Mouse (Mus musculus) ES-E14 (cell line): ENCODE measurements around the gene Syt12. TPM values are rescaled to one million over a fixed set of nuclear protein-coding genes. Genes with fewer than 3 reads are reported as not detected.

ENCODE experiments used
- DNase-seq: peaks from one replicate; pipeline ENCODE4 v3.0.0-alpha.2; 2013; ENCODE audit warnings: low read depth, low spot score
- H3K27ac ChIP-seq: 2 replicates; pipeline ENCODE4 v1.5.1; 2012; ENCODE audit warnings: low read depth, mild to moderate bottlenecking, low read length, moderate library complexity, mixed read lengths; ENCODE audit not compliant: poor library complexity, insufficient read depth, severe bottlenecking
- H3K36me3 ChIP-seq: 2 replicates; pipeline ENCODE4 v1.6.1; 2012; ENCODE audit warnings: mild to moderate bottlenecking, low read length, moderate library complexity, mixed read lengths; ENCODE audit not compliant: control insufficient read depth, poor library complexity, insufficient read depth, severe bottlenecking
- H3K4me1 ChIP-seq, 2 experiments: fragments of 150-350 bp in 1 of 2; sonication (generic) in 1 of 2; 2 replicates each; pipeline ENCODE4 v1.6.1; 2012; ENCODE audit warnings: low read length in 2 of 2, mild to moderate bottlenecking in 1 of 2, mixed read lengths in 1 of 2; ENCODE audit not compliant: control insufficient read depth in 2 of 2, insufficient read depth in 2 of 2, poor library complexity in 1 of 2
- H3K4me3 ChIP-seq, 2 experiments: fragments of 150-350 bp in 1 of 2; sonication (generic) in 1 of 2; 2 replicates each; pipeline ENCODE4 v1.5.1; 2012; ENCODE audit warnings: low read length in 2 of 2, low read depth in 1 of 2, mild to moderate bottlenecking in 1 of 2, mixed read lengths in 1 of 2; ENCODE audit not compliant: insufficient read depth in 1 of 2, poor library complexity in 1 of 2, severe bottlenecking in 1 of 2
- H3K9ac ChIP-seq: 2 replicates; pipeline ENCODE4 v1.6.1; 2012; ENCODE audit warnings: low read depth, mild to moderate bottlenecking, low read length, mixed read lengths; ENCODE audit not compliant: poor library complexity, insufficient read depth, severe bottlenecking
- H3K9me3 ChIP-seq: fragments of 150-350 bp; sonication (generic); 2 replicates; pipeline ENCODE4 v1.6.1; 2012; ENCODE audit warnings: low read depth, mild to moderate bottlenecking, low read length; ENCODE audit not compliant: control insufficient read depth, insufficient read depth
- CHD2 ChIP-seq: IDR thresholded peaks from 2 replicates; pipeline ENCODE4 v1.6.1; 2014; ENCODE audit warnings: mild to moderate bottlenecking, low read depth, low read length, inconsistent platforms
- HCFC1 ChIP-seq: IDR thresholded peaks from 2 replicates; pipeline ENCODE4 v1.6.1; 2012; ENCODE audit warnings: low read length, inconsistent platforms, borderline replicate concordance; ENCODE audit not compliant: insufficient read depth
- MAFK ChIP-seq: IDR thresholded peaks from 2 replicates; pipeline ENCODE4 v1.6.1; 2014; ENCODE audit warnings: mild to moderate bottlenecking, low read depth, low read length, inconsistent platforms; ENCODE audit not compliant: insufficient read depth
- ZC3H11A ChIP-seq: IDR thresholded peaks from 2 replicates; pipeline ENCODE4 v1.6.1; 2012; ENCODE audit warnings: low read depth, mild to moderate bottlenecking, inconsistent platforms, low read length, borderline replicate concordance
- ZNF384 ChIP-seq: IDR thresholded peaks from 2 replicates; pipeline ENCODE4 v1.6.1; 2012; ENCODE audit warnings: low read depth, low read length, inconsistent platforms
- in situ Hi-C, 2 experiments: fragments of 600-800 bp; cut with MboI; formaldehyde crosslinking; loops; one replicate each; pipeline ENCODE4 v1.15.1; 2025; ENCODE audit warnings: low sequenced_read_pairs in 2 of 2, inconsistent platforms in 1 of 2; ENCODE audit not compliant: unreplicated experiment in 2 of 2
- total RNA-seq: library from RNA; depleted of rRNA; stranded (reverse); fragments of 300-350 nt; gene quantifications from 2 replicates; pipeline ENCODE4 v1.2.3, GENCODE M21; 2012

Gene Syt12
- total RNA-seq, 1 experiment: 0.58 TPM

DNA sequence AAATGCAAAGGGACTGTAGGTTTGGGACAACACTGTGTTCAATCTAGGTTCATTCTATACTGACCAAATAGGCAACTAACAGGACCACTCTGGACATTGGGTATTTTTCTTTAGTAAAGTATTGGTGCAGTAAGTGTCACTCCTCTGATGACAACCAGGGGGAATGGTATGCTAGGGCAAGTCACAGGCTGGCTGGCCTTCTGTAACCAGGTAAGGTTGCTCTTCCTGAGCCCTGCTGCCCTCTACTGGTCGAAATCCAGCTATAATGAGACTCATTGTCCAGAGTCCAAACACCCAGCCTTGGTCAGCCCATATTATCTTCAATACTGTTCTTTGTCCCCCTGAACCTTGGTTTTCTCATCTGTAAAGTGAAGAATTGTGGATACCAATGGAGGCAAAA, 60.1 kb downstream of the Syt12 start:
- in situ Hi-C loops: no loop called here
- no peaks in the 10 kb centered on the region for H3K4me1 ChIP-seq
- no peaks in the 10 kb centered on the region for H3K36me3 ChIP-seq
- no peak overlapping the region for H3K27ac ChIP-seq
- TF ChIP-seq ZNF384 (no peak), ZC3H11A (peak; percentile 39; the same call in 1 of the 2 replicates), MAFK (no peak), HCFC1 (no peak)
- no peak for DNase-seq
- H3K4me3 ChIP-seq: no peak overlapping the region
- H3K9me3 ChIP-seq: no peaks in the 10 kb centered on the region
- H3K9ac ChIP-seq: no peak overlapping the region

DNA sequence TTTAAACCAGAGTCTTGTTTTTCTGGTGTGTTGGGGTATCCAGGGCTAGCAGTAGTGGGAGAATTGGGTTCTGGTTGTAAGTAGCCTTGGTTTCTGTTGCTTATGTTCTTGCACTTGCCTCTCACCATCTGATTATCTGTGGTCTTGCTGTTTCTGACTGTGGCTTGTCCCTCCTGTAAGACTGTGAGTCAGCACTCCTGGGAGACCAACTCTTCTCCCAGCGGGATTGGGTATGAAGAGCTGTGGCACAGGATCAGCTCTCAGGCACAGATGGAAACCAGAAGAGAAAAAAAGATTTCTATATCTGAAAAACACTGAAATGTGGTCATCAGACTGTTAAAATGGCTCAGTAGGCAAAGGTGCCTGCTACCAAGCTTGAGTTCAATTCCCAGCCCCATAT, 62.6 kb downstream of the Syt12 start:
- Histone ChIP-seq H3K36me3 (no peaks in the 10 kb centered on the region), H3K4me1 (no peaks in the 10 kb centered on the region), H3K9ac (no peak overlapping the region), H3K4me3 (no peak overlapping the region), H3K9me3 (no peaks in the 10 kb centered on the region), H3K27ac (no peak overlapping the region)
- TF ChIP-seq HCFC1 (no peak), ZNF384 (no peak), CHD2 (no peak), MAFK (no peak), ZC3H11A (no peak)
- no peak for DNase-seq
- in situ Hi-C loops: no loop called here

DNA sequence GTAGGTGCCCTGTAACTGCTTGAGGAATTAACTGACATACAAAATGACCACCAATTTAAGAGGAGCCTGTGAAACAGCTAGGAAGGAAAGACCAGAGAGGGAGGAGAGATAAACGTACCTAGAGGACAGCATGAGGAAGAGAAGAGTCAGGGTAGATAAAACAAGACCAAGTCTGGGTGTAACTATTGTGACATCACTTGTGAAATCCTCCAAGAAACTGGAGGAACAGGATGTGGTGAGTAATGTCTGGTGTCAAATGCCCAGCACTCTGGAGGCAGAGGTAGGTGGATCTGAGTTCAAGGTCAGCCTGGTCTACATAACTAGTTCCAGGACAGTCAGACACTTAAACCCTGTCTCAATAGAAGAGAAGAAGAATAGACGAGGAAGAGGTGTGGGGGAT, 68.2 kb downstream of the Syt12 start:
- no peaks in the 10 kb centered on the region for H3K9me3 ChIP-seq
- H3K4me1 ChIP-seq: no peaks in the 10 kb centered on the region
- in situ Hi-C loops: no loop called here
- H3K36me3 ChIP-seq: no peaks in the 10 kb centered on the region
- no peak overlapping the region for H3K27ac ChIP-seq
- no peak overlapping the region for H3K9ac ChIP-seq
- TF ChIP-seq MAFK (no peak), CHD2 (no peak), ZC3H11A (no peak), ZNF384 (no peak), HCFC1 (no peak)
- no peak for DNase-seq
- H3K4me3 ChIP-seq: no peak overlapping the region

DNA sequence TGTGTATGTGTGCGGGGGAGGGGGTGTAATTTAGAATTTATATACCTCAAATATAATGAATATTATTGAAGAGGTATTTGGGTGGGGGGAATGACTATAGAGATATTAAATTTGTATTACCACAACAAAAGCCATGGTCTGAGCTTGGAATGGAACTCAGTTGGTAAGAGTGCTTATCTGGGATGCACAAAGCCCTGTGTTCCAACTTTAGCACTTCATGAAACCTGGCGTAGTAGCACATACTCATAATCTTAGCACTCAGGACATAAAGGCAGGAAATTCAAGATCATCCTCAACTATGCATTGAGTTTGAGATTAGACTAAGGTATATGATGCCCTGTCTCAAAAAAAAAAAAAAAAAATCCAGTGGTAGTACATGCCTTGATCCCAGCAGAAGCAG, 72.4 kb downstream of the Syt12 start:
- H3K27ac ChIP-seq: no peak overlapping the region
- no peak overlapping the region for H3K4me3 ChIP-seq
- no peaks in the 10 kb centered on the region for H3K9me3 ChIP-seq
- no peak for TF ChIP-seq MAFK
- TF ChIP-seq ZNF384: no peak
- TF ChIP-seq ZC3H11A: no peak
- no peak for TF ChIP-seq HCFC1
- no peak for TF ChIP-seq CHD2
- no peaks in the 10 kb centered on the region for H3K4me1 ChIP-seq
- H3K9ac ChIP-seq: no peak overlapping the region
- in situ Hi-C loops: no loop called here
- no peak for DNase-seq
- no peaks in the 10 kb centered on the region for H3K36me3 ChIP-seq

DNA sequence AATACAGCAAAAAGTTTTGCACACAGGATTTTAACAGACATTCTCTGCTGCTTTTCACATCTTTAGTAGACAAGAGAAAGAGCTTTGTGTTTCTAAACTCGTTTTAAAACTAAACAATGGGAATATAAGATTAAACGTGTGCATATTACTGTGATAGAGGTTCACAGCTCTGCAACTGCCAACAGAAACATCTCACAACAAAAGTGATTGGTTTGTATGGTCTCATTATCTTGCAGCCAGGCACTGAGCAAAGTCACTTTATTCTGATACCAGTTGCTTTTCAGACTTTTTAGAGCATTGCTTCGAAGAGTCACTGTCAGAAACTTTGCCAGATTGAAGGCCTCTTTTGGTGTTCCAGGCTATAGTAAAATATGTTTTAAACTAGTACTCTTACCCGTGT, 78.3 kb downstream of the Syt12 start:
- Histone ChIP-seq H3K9me3 (no peaks in the 10 kb centered on the region), H3K4me3 (peak overlapping the region in 1 of 2 experiments; percentile 100; a peak in 1 of 4 replicates), H3K27ac (no peak overlapping the region), H3K36me3 (no peaks in the 10 kb centered on the region), H3K9ac (no peak overlapping the region), H3K4me1 (peaks cover 0 to 2% of the 10 kb centered on the region in 2 experiments; a peak in 1 of 4 replicates)
- TF ChIP-seq ZC3H11A: no peak
- TF ChIP-seq ZNF384: no peak
- no peak for TF ChIP-seq HCFC1
- no peak for TF ChIP-seq MAFK
- no peak for TF ChIP-seq CHD2
- no peak for DNase-seq
- in situ Hi-C loops: no loop called here
